Mouse (Mus musculus) cerebellum, postnatal 25 days (tissue): ENCODE results near the gene Cacna1g.

Source experiments
- DNase-seq, 2 experiments: peaks; one replicate each; pipeline ENCODE4 v3.0.0; 2021; ENCODE audit warnings: mixed read lengths in 2 of 2

Cacna1g gene

DNA sequence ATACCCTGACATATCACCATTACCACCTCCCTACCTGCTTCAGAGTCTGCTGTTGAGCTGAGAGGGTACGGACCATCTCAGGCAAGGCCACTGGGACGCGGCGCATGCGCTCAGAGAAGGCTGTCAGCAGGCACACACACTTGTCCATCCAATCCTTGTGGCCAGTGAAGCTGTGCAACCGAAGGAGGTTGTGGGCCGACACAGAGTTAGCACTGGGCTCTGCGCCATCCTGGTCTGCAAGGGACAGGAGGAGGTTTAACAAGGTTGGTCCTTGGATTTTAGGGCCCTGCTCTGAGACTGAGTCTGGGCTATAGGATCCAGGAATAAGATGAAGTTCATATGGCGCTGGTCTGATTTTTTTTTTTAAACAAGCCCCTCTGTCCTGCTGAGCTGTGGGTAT is 6.4 kb upstream of the Cacna1g start:
- no peak for DNase-seq

DNA sequence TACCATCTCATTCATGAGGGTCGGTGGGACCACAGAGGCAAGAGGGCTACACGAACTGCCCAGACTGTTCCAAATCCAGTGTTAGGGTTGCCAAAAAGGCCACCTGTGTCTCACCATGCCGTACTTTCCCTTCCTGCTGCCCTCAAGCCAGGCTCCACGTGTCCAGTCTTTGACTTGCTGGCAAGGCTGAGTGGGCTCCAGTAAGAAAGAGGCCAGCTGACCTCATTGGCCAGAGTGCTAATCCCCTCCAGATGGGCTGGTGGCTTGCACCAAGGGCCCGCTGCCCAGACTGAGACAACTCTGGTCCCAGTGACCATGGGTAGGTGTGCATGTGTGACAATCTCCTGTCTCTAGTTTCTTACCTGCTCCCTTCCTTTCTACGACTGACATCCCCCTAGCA is 3.7 kb upstream of the Cacna1g start:
- peak; percentile 70 to 81 for DNase-seq

GRCm38 (mm10) chr11:94475722-94476121 is 1.7 kb upstream of the Cacna1g start:
- DNase-seq, result no peak

DNA sequence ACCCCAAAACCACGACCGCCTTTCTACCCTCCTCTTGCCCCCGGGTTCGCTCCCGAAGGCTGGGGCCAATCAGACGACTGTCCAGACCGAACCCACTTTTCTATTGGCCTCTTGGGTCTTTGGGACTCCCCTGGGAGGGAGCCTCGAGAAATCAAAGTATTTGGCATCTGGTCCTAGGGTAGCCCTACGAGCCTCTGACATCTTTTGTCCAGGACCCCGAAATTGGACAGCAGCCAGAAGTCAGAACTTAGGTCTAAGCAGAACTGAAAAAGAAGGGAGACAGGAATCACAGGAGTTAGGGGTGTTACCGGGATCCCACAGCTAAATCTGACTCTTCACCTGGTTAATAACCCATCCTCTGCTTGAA is 529 bp upstream of the Cacna1g start:
- DNase-seq, result no peak

DNA sequence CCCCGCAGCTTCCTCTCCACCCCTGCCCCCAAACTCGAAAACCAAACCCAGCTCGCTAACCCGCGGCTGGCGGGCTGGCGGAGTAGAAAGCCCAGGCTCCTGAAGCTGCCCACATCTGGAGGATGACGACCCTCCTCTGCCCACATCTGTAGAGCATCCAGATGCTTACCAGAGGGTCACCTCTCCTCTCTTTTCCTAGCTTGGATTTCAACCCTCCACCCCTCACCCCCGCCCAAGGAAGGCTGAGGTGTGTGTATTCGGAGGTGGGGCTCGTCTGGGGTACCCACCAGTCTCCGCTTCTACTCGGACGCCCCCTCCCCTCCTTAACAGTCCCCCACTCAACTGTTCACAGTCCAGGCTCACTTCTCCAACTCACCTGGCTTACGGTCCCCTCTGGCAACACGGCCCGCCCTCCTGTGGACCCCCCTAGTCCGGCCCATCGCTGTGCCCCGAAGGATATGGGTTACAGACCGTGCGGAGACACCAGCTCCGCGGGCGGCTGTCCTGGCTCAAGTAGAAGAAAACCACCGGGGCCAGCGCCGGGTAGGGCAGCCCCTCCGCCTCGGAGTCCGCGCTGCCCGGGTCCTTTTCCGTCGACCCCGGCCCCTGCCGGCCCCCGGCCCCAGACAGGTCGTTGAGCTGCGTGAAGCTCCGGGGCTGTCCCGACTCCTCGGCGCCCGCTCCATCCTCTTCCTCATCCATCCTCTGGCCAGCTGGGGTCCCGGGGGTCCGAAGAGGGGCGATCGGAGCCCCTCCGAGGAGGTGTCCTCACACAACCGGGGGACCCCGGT is 887 bp downstream of the Cacna1g start:
- peak; percentile 62 to 64 for DNase-seq

DNA sequence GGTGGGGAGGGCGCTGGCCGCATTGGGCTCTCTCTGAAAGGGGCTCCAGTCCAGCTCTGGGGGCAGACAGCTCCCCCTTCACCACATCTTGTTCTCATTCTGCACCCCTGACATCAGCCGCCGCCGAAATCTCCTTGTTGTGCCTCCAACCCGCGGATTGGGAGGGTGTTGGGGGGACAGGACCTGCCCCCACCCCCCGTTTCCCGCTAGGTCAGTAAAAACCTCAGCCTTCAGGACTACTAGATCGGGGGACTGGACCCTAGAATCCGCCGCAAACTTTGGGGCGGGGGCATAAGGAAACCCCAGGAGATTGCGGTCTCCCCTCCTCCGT is 1.4 kb downstream of the Cacna1g start:
- DNase-seq, result no peak

DNA sequence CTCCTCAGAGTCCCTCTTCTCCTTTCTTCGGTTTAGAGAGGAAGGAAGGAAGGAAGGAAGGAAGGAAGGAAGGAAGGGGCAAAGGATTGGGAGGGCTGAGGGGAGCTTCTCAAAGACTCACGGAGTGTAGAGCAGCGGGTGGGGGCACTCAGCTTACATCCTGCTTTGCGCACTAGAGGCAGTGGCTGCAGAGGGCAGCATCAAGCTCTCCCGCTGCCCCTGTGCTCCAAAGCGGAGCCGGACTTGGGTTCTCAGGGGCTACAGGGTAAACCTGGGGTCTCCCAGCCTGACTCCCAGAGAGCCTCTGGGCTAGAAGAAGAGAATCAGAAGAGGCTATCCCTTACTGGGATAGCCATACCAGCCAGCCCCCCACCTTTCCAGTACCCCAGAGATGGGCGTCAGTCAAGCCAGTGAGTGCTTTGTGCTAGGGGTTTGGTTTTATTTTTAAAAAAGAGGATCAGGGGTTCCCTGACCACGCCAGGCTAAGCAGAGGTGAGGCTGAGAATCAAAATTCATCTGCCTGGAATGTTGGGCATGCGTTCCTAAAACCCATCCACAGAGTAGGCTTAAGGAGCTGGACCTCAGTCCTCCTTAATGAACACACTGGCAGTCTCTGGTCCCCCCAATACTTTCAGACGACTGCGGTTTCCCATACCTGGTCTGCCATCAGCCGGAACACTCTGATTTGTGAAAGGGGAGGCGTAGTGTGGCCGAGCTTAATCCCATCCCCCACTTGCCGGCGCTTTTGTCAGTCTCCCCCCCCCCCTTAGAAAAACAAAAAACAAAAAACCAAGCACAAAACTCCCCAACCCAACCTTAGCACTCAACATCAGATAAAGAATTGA is 2.0 kb downstream of the Cacna1g start:
- peak in 1 of 2 experiments; percentile 62 for DNase-seq

DNA sequence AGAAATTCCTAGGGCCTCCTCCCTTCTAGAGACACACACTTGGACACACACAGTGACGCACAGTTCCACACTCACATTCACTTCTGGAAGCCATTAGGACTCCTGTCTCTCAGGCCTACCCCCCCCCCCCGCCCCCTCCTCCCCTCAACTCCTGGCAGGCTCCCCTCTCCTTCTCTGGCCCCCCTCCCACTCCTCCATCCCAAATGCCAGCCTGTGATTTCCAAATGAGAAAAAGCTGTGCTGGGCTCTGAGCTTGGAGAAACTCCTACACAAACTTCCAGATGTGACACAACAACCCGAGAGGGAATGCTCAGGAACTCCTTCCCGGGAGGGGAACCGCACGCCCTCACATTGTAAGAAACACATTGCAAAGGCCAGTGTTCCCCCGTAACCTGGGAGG is 3.6 kb downstream of the Cacna1g start:
- no peak for DNase-seq

- no peak for DNase-seq
These were observed 4.6 kb downstream of the Cacna1g start for GRCm38 (mm10) chr11:94469136-94470064.

- DNase-seq, result peak in 1 of 2 experiments; percentile 72
These were observed 5.4 kb downstream of the Cacna1g start for GRCm38 (mm10) chr11:94468582-94469064.

DNA sequence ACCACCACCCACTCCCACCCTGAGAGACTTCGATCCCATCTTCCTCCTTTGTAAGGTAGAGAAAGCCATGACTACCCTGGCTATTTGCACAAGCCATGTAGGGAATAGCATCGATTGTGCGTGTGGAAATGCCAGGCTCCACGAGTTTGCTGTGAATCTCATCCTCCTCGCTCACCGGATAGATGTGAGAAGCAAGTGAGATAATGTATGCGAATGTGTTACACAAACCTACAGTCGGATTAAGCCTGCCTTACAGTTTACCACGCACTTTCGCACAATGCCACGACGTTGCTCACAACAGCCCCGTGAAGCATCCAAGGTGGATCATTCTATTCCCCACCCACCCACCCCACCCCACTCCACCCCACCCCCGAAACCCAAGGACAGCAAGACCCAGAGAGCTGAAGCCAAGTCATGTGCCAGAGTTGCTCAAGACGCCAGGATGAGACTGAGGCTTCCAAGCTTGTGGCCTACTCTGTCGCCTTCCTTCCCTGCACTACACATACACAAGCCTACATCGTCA is 7.6 kb downstream of the Cacna1g start:
- no peak for DNase-seq

DNA sequence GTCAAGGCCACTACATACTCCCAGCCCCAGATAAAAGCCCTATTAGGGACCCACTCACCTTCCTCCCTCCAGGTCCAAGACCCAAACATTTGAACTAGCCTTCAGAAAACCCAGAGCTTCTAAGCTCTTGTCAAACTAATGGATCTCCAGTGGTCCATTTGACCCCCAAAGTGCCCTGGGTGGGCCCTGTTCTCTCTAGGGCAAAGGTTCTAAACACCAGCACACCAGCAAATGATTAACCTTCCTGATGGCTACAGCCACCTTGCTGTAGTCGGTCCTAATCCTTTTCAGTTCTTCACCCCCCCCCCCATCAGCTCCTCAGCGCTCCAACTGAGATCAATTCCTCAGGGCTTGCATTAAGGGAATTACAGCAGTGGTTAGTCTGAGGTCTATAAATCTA is 9.8 kb downstream of the Cacna1g start:
- no peak for DNase-seq

GRCm38 (mm10) chr11:94461856-94462255 is 12.1 kb downstream of the Cacna1g start:
- DNase-seq, result no peak

DNA sequence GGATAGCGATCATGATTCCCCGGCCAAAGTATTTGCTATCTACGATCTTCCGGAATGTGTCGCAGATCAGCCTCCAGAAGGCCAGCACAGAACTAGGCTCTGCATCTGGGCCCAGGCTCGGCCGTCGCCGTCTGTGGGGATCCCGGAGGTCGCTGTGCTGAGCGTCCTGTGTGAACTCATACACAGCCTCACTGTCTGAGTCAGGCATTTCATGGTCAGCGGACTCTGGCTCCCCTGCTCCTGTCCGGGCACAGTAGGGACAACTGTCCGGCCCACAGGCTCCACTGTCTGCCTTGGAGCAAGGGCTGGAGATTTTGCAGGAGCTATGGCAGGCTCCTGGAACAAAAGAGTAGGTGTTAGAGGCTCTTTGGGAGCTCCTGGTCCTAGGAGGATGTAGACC is 17.0 kb downstream of the Cacna1g start:
- DNase-seq, result no peak

DNA sequence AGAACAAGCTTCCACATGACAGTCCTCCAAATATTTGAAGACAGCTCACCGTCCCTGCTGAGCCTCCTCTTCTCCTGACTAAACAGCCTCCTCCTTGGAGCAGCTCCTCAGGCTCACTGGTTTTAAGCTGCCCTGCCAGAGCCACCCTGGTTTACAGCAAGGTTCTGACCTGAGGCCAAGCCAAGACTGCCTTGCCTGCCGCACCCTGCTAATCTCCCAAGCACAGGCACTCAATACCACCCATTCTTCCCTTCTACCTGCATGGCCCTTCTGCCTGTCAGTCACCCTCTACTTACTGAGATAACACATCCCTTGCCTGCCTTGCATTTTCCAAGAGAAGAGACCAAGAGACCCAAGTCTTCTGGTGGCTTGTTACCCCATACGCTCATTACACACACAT is 17.7 kb downstream of the Cacna1g start:
- no peak for DNase-seq

- DNase-seq, result peak in 1 of 2 experiments; percentile 62
These were observed 18.7 kb downstream of the Cacna1g start for GRCm38 (mm10) chr11:94455161-94455820.

- DNase-seq, result no peak
These were observed 19.2 kb downstream of the Cacna1g start for GRCm38 (mm10) chr11:94454756-94455155.

- DNase-seq, result peak in 1 of 2 experiments; percentile 62
These were observed 22.8 kb downstream of the Cacna1g start for GRCm38 (mm10) chr11:94451091-94451773.

DNA sequence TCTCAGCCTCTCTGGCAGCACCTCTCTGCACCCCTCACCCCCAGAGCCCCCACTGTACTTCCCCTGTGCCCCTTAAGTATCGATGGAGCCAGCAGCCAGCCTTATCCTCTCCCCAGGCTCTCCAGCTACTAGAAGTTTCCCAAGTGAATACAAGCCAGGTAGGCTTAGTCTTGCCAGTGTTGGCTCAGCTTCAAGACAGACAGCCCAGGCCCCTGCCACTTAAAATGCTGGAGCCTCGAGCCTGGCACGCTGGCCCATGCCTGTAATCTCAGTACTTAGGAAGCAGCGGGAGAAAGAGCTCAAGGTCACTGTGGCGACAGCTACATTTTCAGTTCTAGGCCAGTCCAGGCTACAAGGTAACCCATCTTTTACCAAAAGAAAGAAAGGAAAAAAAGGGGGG is 24.1 kb downstream of the Cacna1g start:
- no peak for DNase-seq

GRCm38 (mm10) chr11:94449239-94449638 is 24.8 kb downstream of the Cacna1g start:
- no peak for DNase-seq

DNA sequence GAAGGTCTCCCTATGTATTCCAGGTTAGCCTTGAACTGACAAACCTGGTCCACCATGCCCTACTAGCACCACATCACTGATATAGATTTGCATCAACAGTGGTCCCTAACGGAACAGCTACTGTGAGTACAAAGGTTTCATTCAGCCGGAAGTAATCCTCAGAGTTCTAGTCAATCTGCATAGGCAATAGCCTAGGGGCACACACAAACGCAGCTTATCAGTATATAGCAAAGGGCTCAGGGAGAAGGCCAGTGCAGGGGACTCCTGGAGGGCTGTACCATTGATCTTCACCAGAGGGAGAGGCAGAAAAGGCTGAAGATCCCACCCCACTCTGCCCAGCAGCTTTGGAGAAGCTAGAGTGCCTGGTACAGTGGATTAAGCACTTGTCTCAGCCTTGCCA is 27.0 kb downstream of the Cacna1g start:
- DNase-seq, result no peak
